Mouse (Mus musculus) embryonic facial prominence, embryonic 10.5 days (tissue): Measurements from ENCODE around the gene Ptpro. TPM values are rescaled to one million over a fixed set of nuclear protein-coding genes. Genes with fewer than 3 reads are reported as not detected.

ENCODE experiments used
- DNase-seq: peaks from one replicate; pipeline ENCODE4 v3.0.0-alpha.2; 2017; ENCODE audit warnings: low spot score
- H3K27ac ChIP-seq: fragments of 300-500 bp; sonication (generic); replicated peaks from 2 replicates; pipeline ENCODE4 v1.5.1; 2016; ENCODE audit warnings: mild to moderate bottlenecking
- H3K27me3 ChIP-seq: fragments of 300-500 bp; sonication (generic); replicated peaks from 2 replicates; pipeline ENCODE4 v1.6.1; 2016; ENCODE audit warnings: low read depth, mild to moderate bottlenecking; ENCODE audit not compliant: poor library complexity, severe bottlenecking
- H3K36me3 ChIP-seq: fragments of 300-500 bp; sonication (generic); replicated peaks from 2 replicates; pipeline ENCODE4 v1.6.1; 2016; ENCODE audit warnings: mild to moderate bottlenecking, moderate library complexity
- H3K4me1 ChIP-seq: fragments of 300-500 bp; sonication (generic); 2 replicates; pipeline ENCODE4 v1.6.1; 2016
- H3K4me3 ChIP-seq: fragments of 300-500 bp; sonication (generic); 2 replicates; pipeline ENCODE4 v1.5.1; 2016; ENCODE audit warnings: mild to moderate bottlenecking, moderate library complexity
- H3K9me3 ChIP-seq: fragments of 300-500 bp; sonication (generic); 2 replicates; pipeline ENCODE4 v1.6.1; 2016; ENCODE audit warnings: mild to moderate bottlenecking
- WGBS: fragments of 180-500 bp; shearing (Covaris S2); methylation state at CpG from one replicate; pipeline ENCODE4 v1.1.7; 2016; 5-methylcytosine and 5-hydroxymethylcytosine counted together
- polyA plus RNA-seq: library from polyadenylated mRNA; unstranded; fragments of >200 nt; fragmentation: Nextera tagmentation; extraction: Ambion mirVana; gene quantifications from 2 replicates; pipeline ENCODE4 v1.2.1, GENCODE M21; 2016

The Ptpro gene
- polyA plus RNA-seq, 1 experiment from 2014 or later, result 2.3 TPM

- Histone ChIP-seq H3K27ac (no peak overlapping the region), H3K9me3 (no peaks in the 10 kb centered on the region), H3K36me3 (no peaks in the 10 kb centered on the region), H3K27me3 (no peaks in the 10 kb centered on the region), H3K4me3 (no peak overlapping the region), H3K4me1 (0 out of 2 replicates have a peak, but pooled peaks cover 3% of the 10 kb centered on the region)
- DNase-seq, result no peak
- WGBS, result 80% methylated on average over 6 of the region's 6 CpGs
These were observed 243.1 kb downstream of the Ptpro start for GRCm38 (mm10) chr6:137495233-137495632.

GRCm38 (mm10) chr6:137496562-137496961 is 244.4 kb downstream of the Ptpro start:
- WGBS, result 99% methylated on average over 2 of the region's 2 CpGs
- no peaks in the 10 kb centered on the region for H3K9me3 ChIP-seq
- DNase-seq, result no peak
- H3K27me3 ChIP-seq, result no peaks in the 10 kb centered on the region
- 0 out of 2 replicates have a peak, but pooled peaks cover 3% of the 10 kb centered on the region for H3K4me1 ChIP-seq
- H3K27ac ChIP-seq, result no peak overlapping the region
- H3K4me3 ChIP-seq, result no peak overlapping the region
- no peaks in the 10 kb centered on the region for H3K36me3 ChIP-seq

GRCm38 (mm10) chr6:137497208-137497835 is 245.2 kb downstream of the Ptpro start:
- no peak overlapping the region for H3K27ac ChIP-seq
- H3K4me3 ChIP-seq, result no peak overlapping the region
- no peak for DNase-seq
- no peaks in the 10 kb centered on the region for H3K9me3 ChIP-seq
- H3K36me3 ChIP-seq, result no peaks in the 10 kb centered on the region
- 89% methylated on average over 8 of the region's 8 CpGs for WGBS
- H3K4me1 ChIP-seq, result 0 out of 2 replicates have a peak, but pooled peaks cover 3% of the 10 kb centered on the region
- no peaks in the 10 kb centered on the region for H3K27me3 ChIP-seq

- DNase-seq, result no peak
- H3K27ac ChIP-seq, result no peak overlapping the region
- 0 out of 2 replicates have a peak, but pooled peaks cover 3% of the 10 kb centered on the region for H3K4me1 ChIP-seq
- H3K36me3 ChIP-seq, result no peaks in the 10 kb centered on the region
- no peaks in the 10 kb centered on the region for H3K27me3 ChIP-seq
- no peaks in the 10 kb centered on the region for H3K9me3 ChIP-seq
- WGBS, result 79% methylated on average over 6 of the region's 6 CpGs
- H3K4me3 ChIP-seq, result no peak overlapping the region
These were observed 246.7 kb downstream of the Ptpro start for GRCm38 (mm10) chr6:137498781-137499180.

- no peak for DNase-seq
- no peak overlapping the region for H3K4me3 ChIP-seq
- H3K27ac ChIP-seq, result no peak overlapping the region
- H3K4me1 ChIP-seq, result no peaks in the 10 kb centered on the region
- no peaks in the 10 kb centered on the region for H3K9me3 ChIP-seq
- H3K27me3 ChIP-seq, result no peaks in the 10 kb centered on the region
- 86% methylated on average over 7 of the region's 7 CpGs for WGBS
- no peaks in the 10 kb centered on the region for H3K36me3 ChIP-seq
These were observed 250.9 kb downstream of the Ptpro start for GRCm38 (mm10) chr6:137503009-137503408.

- no peaks in the 10 kb centered on the region for H3K9me3 ChIP-seq
- no peaks in the 10 kb centered on the region; the same call in 1 of the 2 replicates for H3K36me3 ChIP-seq
- no peak overlapping the region for H3K27ac ChIP-seq
- H3K4me3 ChIP-seq, result no peak overlapping the region
- H3K4me1 ChIP-seq, result no peaks in the 10 kb centered on the region
- no peaks in the 10 kb centered on the region for H3K27me3 ChIP-seq
- no peak for DNase-seq
- WGBS, result 88% methylated on average over 8 of the region's 8 CpGs
These were observed 251.3 kb downstream of the Ptpro start for GRCm38 (mm10) chr6:137503462-137503861.

GRCm38 (mm10) chr6:137504052-137504451 is 251.9 kb downstream of the Ptpro start:
- no peaks in the 10 kb centered on the region for H3K4me1 ChIP-seq
- H3K36me3 ChIP-seq, result no peaks in the 10 kb centered on the region; the same call in 1 of the 2 replicates
- no peaks in the 10 kb centered on the region for H3K27me3 ChIP-seq
- WGBS, result 47% methylated on average over 1 of the region's 1 CpGs
- H3K27ac ChIP-seq, result no peak overlapping the region
- DNase-seq, result no peak
- no peak overlapping the region for H3K4me3 ChIP-seq
- no peaks in the 10 kb centered on the region for H3K9me3 ChIP-seq

GRCm38 (mm10) chr6:137505555-137506227 is 253.6 kb downstream of the Ptpro start:
- 81% methylated on average over 3 of the region's 3 CpGs for WGBS

GRCm38 (mm10) chr6:137506563-137506962 is 254.4 kb downstream of the Ptpro start:
- Histone ChIP-seq H3K27ac (no peak overlapping the region), H3K9me3 (no peaks in the 10 kb centered on the region), H3K4me3 (no peak overlapping the region), H3K4me1 (no peaks in the 10 kb centered on the region), H3K36me3 (no peaks in the 10 kb centered on the region; the same call in 1 of the 2 replicates), H3K27me3 (no peaks in the 10 kb centered on the region)
- WGBS, result 96% methylated on average over 7 of the region's 7 CpGs
- DNase-seq, result no peak

More at GRCm38 (mm10) chr6:137505555-137506227, 253.6 kb downstream of the Ptpro start:
- no peaks in the 10 kb centered on the region; the same call in 1 of the 2 replicates for H3K36me3 ChIP-seq
- H3K9me3 ChIP-seq, result no peaks in the 10 kb centered on the region
- no peak for DNase-seq
- no peak overlapping the region for H3K4me3 ChIP-seq
- H3K27ac ChIP-seq, result no peak overlapping the region
- no peaks in the 10 kb centered on the region for H3K4me1 ChIP-seq
- no peaks in the 10 kb centered on the region for H3K27me3 ChIP-seq

- no peaks in the 10 kb centered on the region for H3K4me1 ChIP-seq
- no peaks in the 10 kb centered on the region for H3K9me3 ChIP-seq
- H3K4me3 ChIP-seq, result no peak overlapping the region
- H3K36me3 ChIP-seq, result no peaks in the 10 kb centered on the region; the same call in 1 of the 2 replicates
- H3K27ac ChIP-seq, result no peak overlapping the region
- 95% methylated on average over 19 of the region's 19 CpGs for WGBS
- no peaks in the 10 kb centered on the region for H3K27me3 ChIP-seq
- DNase-seq, result no peak
These were observed 256.8 kb downstream of the Ptpro start for GRCm38 (mm10) chr6:137508936-137509335.

GRCm38 (mm10) chr6:137509341-137510045 is 257.4 kb downstream of the Ptpro start:
- no peak for DNase-seq
- Histone ChIP-seq H3K9me3 (no peaks in the 10 kb centered on the region), H3K27ac (no peak overlapping the region), H3K27me3 (no peaks in the 10 kb centered on the region), H3K4me3 (no peak overlapping the region), H3K4me1 (no peaks in the 10 kb centered on the region), H3K36me3 (no peaks in the 10 kb centered on the region; the same call in 1 of the 2 replicates)
- WGBS, result 90% methylated on average over 14 of the region's 14 CpGs

GRCm38 (mm10) chr6:137512753-137513152 is 260.6 kb downstream of the Ptpro start:
- 78% methylated on average over 5 of the region's 5 CpGs for WGBS
- Histone ChIP-seq H3K36me3 (no peaks in the 10 kb centered on the region; the same call in 1 of the 2 replicates), H3K27me3 (no peaks in the 10 kb centered on the region), H3K4me1 (no peaks in the 10 kb centered on the region), H3K9me3 (no peaks in the 10 kb centered on the region), H3K27ac (no peak overlapping the region), H3K4me3 (no peak overlapping the region)
- no peak for DNase-seq
